Mouse (Mus musculus): Measurements from ENCODE around the gene Arhgef5. TPM values are rescaled to one million over a fixed set of nuclear protein-coding genes. Genes with fewer than 3 reads are reported as not detected.
"Not testable (repeated sequence)": the region's sequence is repeated elsewhere in the genome, so short reads cannot be mapped to it uniquely, and the experiment has no call there.

Gene Arhgef5
- 0.23 TPM in 1 of 2 replicates, not detected in the other for total RNA-seq (2017)

DNA sequence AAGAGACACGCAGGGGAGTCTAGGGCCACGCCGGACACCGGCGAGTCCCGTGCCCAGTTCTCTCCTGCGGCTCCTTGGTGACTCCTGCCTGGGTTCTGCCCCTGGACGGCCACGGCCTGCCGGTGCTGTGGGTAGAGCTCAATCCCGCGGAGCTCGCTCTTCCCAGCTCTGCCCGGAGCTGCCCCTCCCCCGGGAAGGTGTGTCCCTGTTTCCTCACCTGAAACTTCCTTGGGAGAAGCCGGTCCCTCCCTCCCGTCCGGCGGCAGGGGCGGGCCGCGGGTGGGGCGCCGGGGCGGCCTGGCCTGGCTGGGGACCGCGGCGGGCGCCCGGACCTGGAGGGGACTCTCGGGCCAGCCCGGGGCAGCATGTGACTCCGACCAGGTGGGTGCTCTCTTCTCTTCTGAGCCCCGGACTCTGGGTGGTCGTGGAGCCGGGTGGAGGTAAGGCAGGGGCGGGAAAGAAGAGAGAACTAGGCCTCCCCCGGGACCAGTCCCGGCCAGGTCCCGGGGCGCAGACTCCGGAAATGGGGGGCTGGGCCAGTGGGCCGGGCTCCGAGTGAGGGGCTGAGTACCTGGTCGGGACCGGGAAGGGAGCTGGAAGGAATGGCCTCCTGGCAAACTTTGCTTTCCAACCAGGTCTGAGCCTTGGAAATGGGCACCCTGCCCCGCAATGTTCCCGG, at the start of gene Arhgef5:
Gene Arhgef5 (plus strand): TSS at position 220 of the 679 bp plus-strand sequence.
- 0 out of 2 replicates have a peak, but pooled peaks have one; percentile 13 for ATAC-seq (ENCODE audit: extremely low read depth, insufficient number of reproducible peaks, low FRiP score, poor library complexity, severe bottlenecking)

DNA sequence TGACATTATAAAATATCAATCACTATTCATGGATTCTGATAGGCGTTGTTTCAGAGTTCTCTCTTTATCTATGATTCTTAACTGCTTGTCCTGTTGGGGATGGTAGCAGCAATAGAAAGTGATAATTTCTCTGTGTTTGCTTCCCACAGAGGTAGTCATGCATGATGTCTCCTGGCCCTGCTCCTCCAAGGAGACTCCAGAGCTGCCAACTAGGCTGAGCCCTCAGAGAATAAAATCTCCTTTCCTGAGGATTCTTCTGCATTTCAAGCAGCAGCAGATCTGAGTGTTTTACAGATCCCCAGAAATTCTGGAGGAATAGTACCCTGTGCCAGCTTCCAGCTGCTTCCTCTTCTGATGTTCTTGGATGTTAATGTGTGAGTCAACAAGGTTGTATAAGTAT, 34.1 kb upstream of the Arhgef5 start, which contains the start of gene Olfr47:
Gene Olfr47 (plus strand): TSS at position 275 of the 400 bp plus-strand sequence.
- not testable (repeated sequence) for ATAC-seq (ENCODE audit: extremely low read depth, insufficient number of reproducible peaks, low FRiP score, poor library complexity, severe bottlenecking)

- ATAC-seq (ENCODE audit: extremely low read depth, insufficient number of reproducible peaks, low FRiP score, poor library complexity, severe bottlenecking): no peak
Observed at GRCm38 (mm10) chr6:43242061-43242460, 23.3 kb upstream of the Arhgef5 start.

DNA sequence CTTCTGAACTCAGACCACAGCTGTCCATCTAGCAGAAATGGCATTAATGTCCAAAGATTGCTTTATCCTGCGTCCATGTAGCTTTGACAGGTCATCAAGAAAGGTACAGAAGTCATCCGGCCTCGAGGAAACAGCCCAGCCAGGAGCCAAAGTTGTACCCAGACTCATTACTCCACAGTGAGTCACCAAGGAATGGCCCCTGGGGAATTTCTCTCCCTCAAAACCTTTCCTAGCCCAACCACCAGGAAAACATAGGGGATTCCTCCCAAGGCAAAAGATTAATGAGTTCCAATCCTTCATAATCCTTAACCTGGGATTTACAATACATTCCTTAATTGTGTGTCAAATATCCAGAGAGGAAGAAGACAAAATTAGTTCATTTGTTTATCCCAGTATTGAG, 18.0 kb upstream of the Arhgef5 start:
- ATAC-seq (ENCODE audit: extremely low read depth, insufficient number of reproducible peaks, low FRiP score, poor library complexity, severe bottlenecking): no peak

- no peak for ATAC-seq (ENCODE audit: extremely low read depth, insufficient number of reproducible peaks, low FRiP score, poor library complexity, severe bottlenecking)
Observed at GRCm38 (mm10) chr6:43252994-43253393, 12.4 kb upstream of the Arhgef5 start.

- ATAC-seq (ENCODE audit: extremely low read depth, insufficient number of reproducible peaks, low FRiP score, poor library complexity, severe bottlenecking): no peak
Observed at GRCm38 (mm10) chr6:43254193-43254926, 11.0 kb upstream of the Arhgef5 start.

- ATAC-seq (ENCODE audit: extremely low read depth, insufficient number of reproducible peaks, low FRiP score, poor library complexity, severe bottlenecking): no peak
Observed at GRCm38 (mm10) chr6:43260756-43261155, 4.6 kb upstream of the Arhgef5 start.

- no peak for ATAC-seq (ENCODE audit: extremely low read depth, insufficient number of reproducible peaks, low FRiP score, poor library complexity, severe bottlenecking)
Observed at GRCm38 (mm10) chr6:43266356-43266755, 974 bp downstream of the Arhgef5 start.

DNA sequence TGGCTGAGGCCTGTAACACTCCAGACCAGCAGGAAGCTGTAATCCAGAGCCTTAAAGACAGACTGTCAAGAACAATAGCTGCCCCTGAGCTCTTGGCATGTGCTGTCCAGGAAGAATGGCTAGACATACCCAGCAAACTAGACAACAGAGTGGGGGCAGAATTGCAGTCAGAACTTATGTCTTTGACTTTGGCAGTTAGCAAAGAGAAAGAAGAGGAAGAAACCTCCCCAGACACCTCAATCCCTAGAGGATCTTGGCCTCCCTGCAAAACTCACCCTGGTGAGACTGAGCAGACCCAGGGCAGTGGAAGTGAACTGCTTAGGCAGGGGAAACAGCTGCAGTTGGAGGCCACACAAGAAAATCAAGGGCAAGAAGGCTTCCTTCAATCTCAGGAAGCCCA, 7.2 kb downstream of the Arhgef5 start:
- ATAC-seq (ENCODE audit: extremely low read depth, insufficient number of reproducible peaks, low FRiP score, poor library complexity, severe bottlenecking): no peak

GRCm38 (mm10) chr6:43274123-43274522, 8.7 kb downstream of the Arhgef5 start:
- no peak for ATAC-seq (ENCODE audit: extremely low read depth, insufficient number of reproducible peaks, low FRiP score, poor library complexity, severe bottlenecking)

- no peak for ATAC-seq (ENCODE audit: extremely low read depth, insufficient number of reproducible peaks, low FRiP score, poor library complexity, severe bottlenecking)
Observed at GRCm38 (mm10) chr6:43278247-43278646, 12.9 kb downstream of the Arhgef5 start.

GRCm38 (mm10) chr6:43280481-43280880, 15.1 kb downstream of the Arhgef5 start:
- no peak for ATAC-seq (ENCODE audit: extremely low read depth, insufficient number of reproducible peaks, low FRiP score, poor library complexity, severe bottlenecking)

GRCm38 (mm10) chr6:43292041-43292440, 26.7 kb downstream of the Arhgef5 start:
- ATAC-seq (ENCODE audit: extremely low read depth, insufficient number of reproducible peaks, low FRiP score, poor library complexity, severe bottlenecking): no peak

- no peak for ATAC-seq (ENCODE audit: extremely low read depth, insufficient number of reproducible peaks, low FRiP score, poor library complexity, severe bottlenecking)
Observed at GRCm38 (mm10) chr6:43292471-43293076, 27.2 kb downstream of the Arhgef5 start.

DNA sequence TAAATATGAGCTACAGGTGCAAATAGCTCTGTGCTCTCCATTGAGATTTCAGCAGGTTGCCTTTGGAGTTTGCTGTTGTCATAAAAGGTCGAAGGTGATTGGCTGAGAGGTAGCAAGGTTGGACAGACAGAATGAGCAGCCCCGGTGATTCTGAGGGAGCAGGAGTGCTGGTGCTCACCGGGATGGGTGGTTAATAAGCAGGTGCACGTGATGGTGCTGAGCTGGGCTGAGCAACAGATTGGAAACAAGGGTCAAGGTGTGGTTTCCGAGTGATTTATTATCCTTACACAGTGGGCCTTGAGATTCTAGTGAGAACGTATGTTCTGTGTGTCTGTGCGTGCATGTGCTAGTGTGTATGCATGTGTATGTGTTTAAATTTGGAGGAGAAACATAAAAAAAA, 27.8 kb downstream of the Arhgef5 start:
- no peak for ATAC-seq (ENCODE audit: extremely low read depth, insufficient number of reproducible peaks, low FRiP score, poor library complexity, severe bottlenecking)

- no peak for ATAC-seq (ENCODE audit: extremely low read depth, insufficient number of reproducible peaks, low FRiP score, poor library complexity, severe bottlenecking)
Observed at GRCm38 (mm10) chr6:43295908-43296307, 30.5 kb downstream of the Arhgef5 start.

DNA sequence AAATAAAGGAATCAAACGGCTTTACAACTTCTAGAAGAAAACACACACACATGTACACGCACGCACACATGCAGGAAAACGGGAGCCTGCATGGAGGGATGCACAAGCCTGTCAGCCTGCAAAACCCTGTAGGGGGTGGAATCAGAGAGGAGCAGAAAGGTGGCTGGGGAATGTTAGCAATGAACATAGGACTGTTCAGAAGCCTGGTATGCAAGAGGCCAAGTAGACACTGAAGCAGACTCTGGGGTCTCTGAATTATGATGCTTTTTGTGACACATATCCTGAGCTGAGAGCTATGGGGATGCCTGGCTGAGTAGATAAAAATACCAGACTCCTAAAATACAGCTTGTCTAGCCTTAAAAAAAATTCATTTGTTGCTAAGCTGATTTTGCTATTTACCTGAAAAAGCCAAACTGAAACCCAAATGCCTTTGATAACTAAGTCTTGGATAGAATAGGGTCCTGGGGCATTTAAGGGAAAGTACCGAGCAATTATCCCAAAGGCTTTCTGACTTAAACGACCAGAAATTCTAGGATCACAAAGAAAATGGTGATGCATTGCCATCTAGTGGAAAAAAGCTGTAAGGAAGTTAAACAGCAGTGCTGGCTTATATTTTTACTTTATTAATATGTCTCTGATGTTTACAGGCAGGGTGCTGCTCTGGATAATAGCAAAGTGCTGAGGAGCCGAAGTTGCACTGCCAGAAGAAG, 31.6 kb downstream of the Arhgef5 start:
- ATAC-seq (ENCODE audit: extremely low read depth, insufficient number of reproducible peaks, low FRiP score, poor library complexity, severe bottlenecking): no peak

- ATAC-seq (ENCODE audit: extremely low read depth, insufficient number of reproducible peaks, low FRiP score, poor library complexity, severe bottlenecking): no peak
Observed at GRCm38 (mm10) chr6:43297508-43297850, 32.1 kb downstream of the Arhgef5 start.

- ATAC-seq (ENCODE audit: extremely low read depth, insufficient number of reproducible peaks, low FRiP score, poor library complexity, severe bottlenecking): 0 out of 2 replicates have a peak, but pooled peaks have one; percentile 6
Observed at GRCm38 (mm10) chr6:43309454-43309853, 44.1 kb downstream of the Arhgef5 start, which contains the start of gene Nobox. TSS of gene Nobox (minus strand) at chr6:43309554.
